Mouse (Mus musculus) neutrophil, adult 5-6 weeks (primary cell): ENCODE results near the gene Rapgef4. TPM values are rescaled to one million over a fixed set of nuclear protein-coding genes. Genes with fewer than 3 reads are reported as not detected.

Experiments used
- ATAC-seq: fragments of 151-379, 151-347 bp; 2 replicates; pipeline ENCODE4 v1.8.0; 2017; ENCODE audit warnings: mild to moderate bottlenecking, moderate TSS enrichment; ENCODE audit not compliant: insufficient number of reproducible peaks, poor library complexity, low FRiP score, severe bottlenecking; ENCODE audit errors: extremely low read depth
- total RNA-seq: library from RNA; stranded (forward); fragments of 200-1000 nt; gene quantifications from 2 replicates; pipeline ENCODE4 v1.2.3, GENCODE M21; 2017

Gene Rapgef4
- total RNA-seq, 1 experiment from 2014 or later = 91.8 TPM

DNA sequence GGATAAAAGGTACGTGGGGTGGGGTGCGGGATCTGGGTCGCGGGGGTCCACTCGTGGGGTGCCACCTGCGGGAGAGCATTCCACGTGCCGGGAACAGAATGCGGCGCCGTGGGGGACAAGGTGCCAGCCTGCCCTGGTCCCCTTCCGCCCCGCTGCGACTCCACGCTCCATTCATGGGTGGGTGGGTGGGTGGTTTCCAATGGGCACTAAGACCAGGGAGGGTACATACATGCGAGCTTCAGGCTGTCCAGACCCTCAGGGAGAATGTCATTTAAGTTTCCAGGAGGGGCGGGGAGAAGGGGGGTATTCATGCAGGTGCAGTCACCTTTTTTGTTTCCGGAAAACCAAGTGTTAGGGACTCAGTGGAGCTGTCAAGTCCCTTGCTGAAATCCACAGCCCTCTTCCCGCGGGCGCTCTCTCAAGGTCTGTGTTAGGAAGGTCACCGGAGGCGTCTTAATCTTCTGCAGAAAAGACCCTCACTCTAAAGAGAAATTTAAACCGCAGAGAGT is 357 bp downstream of the Rapgef4 start:
- ATAC-seq = no peak

DNA sequence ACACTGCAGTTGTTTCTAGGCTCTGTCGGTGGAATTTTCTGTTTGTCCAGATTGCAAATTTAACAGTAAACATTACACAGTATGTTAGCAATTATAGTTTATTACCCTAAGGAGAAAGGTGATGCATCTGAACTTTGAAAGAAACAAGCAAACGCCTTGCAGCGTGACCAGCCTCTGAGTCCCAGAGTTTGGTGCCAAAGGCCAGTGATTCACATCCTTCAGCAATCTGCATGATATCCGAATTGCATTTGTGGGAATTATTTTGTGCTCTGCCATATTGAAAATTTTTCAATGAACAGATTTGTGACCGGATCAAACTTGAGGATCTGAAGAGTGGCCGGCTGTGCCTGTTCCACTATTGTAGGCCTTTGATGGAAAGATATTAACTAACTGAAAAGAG is 856 bp downstream of the Rapgef4 start:
- no peak for ATAC-seq

DNA sequence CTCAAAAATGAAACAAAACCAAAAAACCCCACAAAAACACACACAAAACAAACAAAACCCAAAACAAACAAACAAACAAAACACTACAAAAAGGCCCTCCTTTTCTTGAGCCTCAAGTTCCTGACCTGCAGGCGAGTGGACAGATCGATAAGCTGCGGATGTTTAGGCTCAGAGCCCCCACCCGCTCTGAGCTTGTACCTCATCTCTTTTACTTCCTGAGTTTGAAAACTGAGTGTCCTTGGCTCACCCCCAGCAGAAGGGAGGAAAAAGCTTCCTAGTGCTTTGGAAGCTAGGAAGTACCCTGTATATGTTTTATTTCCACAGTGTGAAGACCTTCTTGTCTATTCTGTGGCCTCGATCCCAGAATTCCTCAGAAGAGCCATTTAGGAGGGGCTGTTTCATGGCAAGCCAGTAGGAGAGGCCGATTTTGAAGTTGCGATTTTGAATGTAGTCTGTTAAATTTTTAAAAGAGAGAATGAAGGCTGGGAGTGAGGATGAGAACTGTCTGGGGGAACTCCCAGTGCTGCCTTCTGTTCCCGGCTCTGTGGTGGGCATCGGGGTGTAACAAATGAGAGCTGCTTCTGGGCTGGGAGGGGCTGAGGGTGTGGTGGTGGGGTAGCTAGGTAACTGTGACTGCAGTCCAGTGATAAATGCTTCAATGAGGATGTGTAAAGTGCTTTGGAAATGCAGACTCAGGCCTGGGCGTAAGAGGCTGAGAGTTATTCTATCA is 2.0 kb downstream of the Rapgef4 start:
- no peak for ATAC-seq

DNA sequence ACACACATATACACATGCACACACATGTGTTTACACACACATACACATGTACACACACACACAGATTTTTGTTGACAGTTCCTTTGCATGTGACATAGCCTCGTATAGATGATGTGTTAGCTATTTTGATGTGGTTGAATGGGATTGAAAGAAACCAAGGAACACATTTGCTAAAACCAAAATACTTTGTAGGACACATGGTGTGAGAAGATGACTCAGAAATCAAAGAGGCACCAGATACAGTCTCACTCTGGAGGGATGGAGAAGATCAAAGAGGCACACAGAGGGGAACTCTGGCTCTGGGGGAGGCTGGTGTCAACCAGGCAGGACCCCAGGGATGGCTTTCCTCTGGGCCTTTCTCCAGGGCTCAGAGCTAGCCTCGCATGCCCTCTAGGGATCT is 4.7 kb downstream of the Rapgef4 start:
- ATAC-seq = no peak

DNA sequence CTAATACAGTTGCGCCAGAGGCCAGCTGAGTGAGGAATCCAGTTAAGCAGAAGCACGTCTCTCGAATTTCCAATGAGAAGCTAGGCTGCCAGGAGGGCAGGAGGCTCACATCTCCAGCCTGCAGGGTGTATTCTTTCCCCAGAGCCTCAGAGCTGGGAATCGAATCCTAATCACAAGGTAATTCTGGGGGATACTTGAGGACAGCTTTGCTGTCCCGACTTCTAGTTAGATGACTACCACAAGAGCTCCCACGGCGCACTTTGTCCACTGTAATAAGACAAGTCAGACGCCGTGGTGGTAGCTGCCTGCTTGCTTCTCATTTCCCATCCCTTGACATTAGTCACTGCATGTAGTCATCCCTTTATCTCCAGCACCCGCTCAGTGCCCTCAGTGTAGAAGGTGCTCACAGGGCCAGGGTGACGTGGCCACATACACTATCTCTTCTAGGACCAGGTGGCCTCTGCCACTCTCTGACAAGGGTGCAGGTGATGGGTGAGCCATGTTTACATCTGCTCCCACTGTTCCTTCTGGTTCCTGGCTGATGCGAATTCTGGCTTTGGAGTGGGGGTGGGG is 5.3 kb downstream of the Rapgef4 start:
- ATAC-seq = no peak

DNA sequence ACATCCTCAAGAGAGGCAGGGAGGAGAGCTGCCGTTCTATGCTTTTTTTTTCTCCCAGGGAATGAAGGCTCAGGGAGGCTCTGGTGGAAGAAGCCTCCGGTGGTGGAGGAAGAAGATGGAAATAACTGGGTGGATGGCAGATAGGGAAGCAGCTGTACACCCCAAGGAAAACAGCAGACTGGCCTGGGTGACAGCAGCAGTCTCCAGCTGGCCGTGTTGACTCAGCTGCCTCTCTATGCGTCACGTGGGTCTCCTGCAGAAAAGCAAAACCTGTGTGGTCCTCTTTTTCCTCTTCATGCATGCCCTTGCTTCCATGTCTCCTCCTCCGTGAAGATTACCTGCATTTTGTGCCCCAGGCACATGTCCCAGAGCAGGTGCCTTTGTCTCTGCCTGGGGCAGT is 7.5 kb downstream of the Rapgef4 start:
- ATAC-seq = no peak

DNA sequence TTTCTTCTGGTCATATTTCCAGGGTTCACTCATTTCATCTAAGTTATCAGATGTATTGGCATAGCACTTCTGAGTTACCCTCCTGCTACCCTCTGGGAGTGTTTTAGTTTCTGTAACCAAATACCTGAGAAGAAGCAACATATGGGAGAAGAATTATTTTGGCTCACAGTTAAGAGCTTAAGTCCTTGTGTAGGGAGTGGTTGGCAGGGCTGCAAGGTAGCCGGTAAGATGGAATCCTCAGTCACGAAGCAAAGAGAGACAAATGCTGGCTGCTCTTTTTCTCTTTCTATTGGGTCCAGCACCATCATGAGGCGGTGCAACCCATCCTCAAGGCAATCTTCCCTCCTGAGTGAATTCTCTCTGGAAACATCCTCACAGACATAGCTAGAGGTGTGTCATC is 11.1 kb downstream of the Rapgef4 start:
- no peak for ATAC-seq

DNA sequence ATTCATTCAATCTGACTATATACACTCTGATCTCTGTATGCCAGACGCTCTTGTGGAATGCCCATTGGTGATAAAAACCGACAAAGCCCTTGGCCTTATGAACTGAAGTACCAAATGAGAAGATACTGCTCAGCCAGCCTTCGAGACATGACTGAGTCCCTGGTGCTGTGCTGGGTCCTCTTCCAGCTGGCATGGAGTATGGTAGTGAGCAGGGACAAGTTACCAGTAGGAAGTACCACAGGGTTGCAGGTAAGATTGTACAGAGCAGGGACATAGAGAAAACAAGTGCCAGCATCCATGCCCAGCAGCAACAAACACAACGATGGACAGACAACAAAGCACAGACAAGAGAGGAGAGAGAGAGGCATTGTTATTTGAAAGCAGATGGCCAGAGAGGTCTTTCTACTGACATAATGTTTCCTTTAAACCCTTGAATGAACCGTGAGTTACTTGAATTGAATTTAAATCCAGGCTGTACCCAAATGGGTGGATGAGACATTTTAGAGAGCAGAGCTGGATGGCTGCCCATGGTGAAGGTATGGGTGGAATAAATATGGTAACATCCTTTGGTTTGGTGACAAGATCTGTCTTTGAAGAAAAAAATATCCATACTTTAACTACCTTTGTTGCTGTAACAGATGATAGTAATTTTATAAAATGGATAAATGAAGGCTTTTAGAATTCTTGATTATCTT is 12.8 kb downstream of the Rapgef4 start:
- ATAC-seq = no peak

DNA sequence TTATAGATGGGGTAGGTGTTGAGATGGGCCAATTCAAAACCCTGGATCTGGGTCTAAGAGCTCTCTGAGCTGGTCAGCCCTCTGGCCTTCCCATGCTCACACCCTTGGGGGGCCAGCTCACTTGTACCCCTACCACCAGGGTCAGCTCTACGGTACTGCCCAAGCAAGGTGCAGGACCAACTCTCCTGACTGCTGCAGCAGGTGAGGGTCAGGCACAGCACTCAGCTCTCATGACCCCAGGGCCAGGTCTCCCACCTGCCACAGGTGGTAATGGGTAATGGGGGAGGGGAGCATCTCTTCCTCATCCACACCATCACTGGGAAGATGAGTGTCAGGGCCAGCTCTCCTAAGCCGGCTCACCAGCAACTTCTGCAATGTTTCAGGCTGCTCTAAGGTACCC is 17.5 kb downstream of the Rapgef4 start:
- ATAC-seq = no peak

DNA sequence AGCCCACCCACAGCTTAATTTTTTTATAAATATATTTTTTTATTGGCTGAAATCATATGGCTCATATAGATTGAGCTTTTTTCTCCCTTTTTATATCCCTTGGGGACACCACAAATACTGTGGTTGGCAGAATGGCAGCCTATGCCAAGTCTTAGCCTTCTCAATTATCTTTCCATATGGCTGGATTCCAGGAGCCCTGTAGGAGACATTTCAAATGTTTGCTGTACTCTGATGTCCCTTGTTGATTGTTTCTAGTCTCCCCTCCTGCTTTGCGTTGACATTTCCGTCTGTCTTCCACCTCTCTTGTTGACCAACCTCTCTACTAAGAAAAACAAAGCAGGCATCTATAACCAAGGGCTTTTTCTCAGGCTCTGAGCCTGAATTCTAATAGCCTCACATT is 19.1 kb downstream of the Rapgef4 start:
- no peak for ATAC-seq

DNA sequence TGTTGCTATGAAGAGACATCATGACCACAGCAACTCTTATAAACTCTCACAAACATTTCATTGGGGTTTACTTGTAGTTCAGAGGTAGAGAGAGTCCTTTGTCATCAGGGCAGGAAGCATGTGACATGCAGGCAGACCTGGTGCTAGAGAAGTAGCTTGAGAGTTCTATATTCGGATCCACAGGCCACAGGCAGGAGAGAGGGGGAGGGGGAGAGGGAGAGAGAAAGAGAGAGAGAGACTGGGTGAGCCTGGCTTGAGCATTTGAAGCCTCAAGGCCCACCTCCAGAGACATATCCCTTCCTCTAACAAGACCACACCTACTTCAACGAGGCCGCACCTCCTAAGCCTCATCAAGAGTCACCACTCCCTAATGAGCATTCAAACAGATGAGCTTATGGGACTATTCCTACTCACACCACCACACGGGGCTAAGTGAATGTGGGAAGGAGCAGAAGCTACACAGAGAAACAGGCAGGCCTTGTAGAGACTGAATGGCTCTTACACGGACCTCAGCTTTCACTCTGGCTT is 21.9 kb downstream of the Rapgef4 start:
- ATAC-seq = no peak

DNA sequence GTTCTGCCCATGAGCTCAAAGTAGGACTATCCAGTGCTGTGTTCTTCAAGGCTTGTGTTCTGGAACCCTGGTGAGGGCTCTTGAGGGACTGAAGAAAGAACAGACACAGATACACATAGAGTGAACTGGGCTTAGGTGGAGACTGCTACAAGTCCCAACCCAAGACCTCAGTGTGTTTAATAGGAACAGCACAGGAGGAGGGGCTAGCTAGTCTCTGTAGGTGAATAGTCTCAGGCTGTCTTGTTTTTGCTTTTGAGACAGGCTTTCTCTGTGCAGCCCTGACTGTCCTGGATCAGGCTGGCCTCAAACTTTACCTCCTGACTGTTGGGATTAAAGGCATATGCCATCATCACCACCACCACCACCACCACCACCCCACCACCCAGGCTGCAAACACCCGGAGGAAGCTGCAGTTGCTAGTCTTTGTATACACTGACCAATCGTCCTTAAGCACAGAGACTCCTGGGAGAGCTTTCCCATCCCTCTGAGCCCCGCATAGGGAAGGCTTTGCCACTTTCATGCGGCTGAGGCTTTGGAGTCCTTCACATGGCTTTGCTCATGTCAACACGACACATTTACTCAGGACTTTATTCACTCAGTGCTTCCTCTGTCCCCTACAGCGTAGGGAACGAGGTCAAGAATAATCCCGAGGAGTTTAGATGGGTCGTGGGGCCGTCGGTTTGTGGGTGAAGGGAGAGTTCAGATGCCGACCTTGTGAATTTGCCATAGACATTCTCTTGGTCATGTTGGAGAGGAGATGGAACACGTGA is 22.9 kb downstream of the Rapgef4 start:
- no peak for ATAC-seq

DNA sequence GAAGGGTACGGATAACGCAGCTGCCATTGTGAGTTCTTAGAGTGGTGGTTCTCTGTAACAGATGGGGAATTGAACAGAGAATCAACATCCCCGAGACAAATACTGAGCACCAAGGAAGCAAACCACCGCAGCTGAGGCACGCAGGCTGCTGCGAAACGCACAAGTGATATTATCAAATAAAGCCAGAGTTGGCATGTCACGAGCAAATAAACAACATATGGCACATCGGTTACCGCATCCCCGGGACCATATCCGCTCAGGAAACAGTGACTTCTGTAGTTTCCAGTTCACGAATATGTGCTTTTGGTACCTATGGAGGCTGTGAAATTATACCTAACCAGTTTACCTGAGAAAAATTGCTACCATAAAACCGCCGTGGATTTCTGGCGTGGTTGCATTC is 24.0 kb downstream of the Rapgef4 start:
- no peak for ATAC-seq

DNA sequence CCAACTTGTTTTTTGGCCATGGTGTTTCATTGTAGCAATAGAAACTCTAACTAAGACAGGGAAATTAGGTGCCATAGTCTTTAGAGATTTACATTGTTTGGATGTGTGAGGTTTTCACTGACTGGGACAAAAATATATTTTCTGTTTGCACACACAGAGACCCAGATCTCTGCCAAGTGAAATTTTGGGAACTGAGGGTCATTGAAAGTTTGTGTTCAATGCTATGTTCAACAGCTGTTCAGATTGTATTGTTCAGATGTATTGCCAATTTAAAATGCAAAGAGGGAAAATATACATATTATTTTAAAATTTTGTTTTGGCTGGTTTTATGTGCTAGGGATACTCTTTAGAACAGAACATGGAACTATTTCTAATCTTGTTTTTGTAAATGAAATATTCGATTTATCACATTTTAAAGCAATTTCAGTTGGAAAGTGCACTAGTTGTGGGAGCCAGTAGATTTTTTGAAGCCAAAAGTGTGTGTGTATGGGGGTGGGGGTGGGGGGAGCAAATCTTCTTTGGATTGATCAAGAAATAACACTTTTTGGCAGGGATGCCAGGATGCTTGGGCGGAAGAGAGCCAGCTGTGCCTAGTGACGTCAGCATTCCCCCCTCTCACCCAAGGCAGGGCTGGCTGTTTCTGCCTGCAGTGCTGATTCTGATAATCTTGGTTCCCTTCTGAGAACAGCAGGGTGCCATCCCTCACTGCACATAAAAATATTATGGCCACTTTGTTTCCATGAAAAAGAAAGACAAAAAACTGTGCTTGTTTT is 28.6 kb downstream of the Rapgef4 start:
- ATAC-seq = no peak

DNA sequence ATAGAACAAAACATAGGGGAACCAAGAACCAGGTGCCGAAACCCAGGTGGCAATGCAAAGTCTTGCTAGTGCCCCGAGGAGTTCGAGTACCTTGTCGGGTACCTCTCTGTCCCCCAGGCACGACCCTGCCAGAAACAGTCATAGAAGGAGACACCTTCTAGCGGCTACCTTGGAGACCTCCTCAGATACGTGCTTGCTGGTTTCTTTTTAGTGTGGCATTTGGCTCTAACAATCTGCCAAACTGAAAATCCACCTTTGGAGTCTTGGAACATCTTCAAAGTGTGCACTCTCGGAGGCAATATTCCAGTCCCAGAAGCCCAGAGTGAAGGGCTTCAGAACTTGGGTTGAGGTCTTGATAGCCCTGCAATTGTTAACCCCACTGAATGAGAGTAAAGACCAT is 34.3 kb downstream of the Rapgef4 start:
- no peak for ATAC-seq

DNA sequence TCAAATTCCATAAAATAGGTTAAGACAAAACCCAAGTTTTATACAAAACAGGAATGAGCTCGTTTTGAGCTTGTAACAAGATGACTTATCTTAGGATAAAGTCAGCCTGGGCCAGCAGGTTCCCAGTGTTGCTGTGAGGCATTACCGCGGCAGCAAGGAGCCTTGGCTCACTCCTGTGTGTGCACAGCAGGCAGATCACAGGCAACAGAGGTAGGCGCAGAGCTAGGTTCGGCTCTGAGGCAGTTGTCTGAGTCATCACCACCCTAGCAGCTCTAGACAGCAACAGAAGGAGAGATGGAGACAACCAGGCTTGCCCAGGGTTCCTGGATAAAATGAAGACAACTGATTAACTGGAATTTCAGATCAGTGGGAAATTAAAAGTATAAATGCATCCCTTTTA is 35.0 kb downstream of the Rapgef4 start:
- no peak for ATAC-seq

DNA sequence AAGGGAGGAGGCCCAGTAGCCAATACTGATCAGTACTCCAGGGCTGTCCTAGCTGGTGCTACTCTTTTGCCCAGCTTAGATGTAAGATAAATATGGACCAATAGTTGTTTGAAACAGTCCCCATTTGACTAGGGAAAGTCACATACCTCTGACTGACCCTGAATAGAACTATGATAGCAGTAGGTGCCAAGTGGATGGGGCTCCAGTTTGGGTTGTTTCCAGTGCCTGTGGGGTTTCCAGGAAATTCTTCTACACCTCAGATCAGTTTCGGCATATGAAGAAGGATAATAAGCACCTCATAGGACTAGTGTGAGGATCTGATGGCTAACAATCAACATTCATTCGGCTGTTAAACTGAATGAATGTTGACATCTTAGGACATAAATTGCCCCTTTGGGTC is 36.1 kb downstream of the Rapgef4 start:
- ATAC-seq = no peak

DNA sequence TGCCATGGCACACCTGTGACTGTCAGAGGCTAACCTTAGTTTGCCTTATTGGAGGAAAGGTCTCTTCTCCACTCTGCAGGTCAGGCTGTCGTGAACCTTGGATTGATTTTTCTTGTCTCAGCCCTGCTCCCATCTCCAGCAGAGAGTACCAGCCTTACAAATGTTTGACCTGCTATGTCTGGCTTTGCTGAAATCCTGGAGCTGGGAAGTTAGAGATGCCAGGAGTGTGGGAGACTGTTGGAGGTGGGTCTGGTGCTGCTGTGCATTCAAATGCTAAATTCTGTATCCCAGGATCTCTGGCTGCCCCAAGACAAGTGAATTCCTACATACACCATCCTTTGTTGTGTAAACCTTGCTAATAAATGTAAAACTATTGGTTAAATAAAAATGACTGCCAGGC is 37.7 kb downstream of the Rapgef4 start:
- ATAC-seq = no peak

DNA sequence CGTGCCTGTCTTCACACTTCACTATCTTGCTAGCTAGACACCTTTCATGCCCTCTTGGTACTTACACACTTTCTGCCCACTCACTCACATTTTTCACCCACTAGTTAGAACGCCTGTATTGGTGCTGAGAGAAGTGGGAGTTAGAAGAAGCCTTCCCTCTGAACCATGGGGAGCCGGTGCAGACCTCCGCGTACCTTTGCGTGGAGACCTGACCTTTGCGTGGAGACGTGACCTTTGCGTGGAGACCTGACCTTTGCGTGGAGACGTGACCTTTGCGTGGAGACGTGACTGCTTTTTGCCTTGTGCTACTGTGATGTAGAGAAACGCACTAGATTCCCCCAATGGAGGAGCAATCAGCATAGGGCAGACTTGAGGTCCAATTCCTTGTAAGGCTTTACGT is 39.7 kb downstream of the Rapgef4 start:
- no peak for ATAC-seq
